Mouse (Mus musculus): ENCODE results near the gene 5430419D17Rik.

GRCm38 (mm10) chr7:131317587-131317986 lies 143.4 kb downstream of the 5430419D17Rik start:
- TF ChIP-seq POLR2A (IDR thresholded peaks at IDR 0.05; ENCODE audit: borderline replicate concordance, control insufficient read depth, low read depth, low read length) (no peak), CTCF (IDR thresholded peaks at IDR 0.05; ENCODE audit: control insufficient read depth, insufficient read depth, low read length) (no peak)
